Mouse (Mus musculus): ENCODE data around the gene Cerkl.

Cerkl gene

DNA sequence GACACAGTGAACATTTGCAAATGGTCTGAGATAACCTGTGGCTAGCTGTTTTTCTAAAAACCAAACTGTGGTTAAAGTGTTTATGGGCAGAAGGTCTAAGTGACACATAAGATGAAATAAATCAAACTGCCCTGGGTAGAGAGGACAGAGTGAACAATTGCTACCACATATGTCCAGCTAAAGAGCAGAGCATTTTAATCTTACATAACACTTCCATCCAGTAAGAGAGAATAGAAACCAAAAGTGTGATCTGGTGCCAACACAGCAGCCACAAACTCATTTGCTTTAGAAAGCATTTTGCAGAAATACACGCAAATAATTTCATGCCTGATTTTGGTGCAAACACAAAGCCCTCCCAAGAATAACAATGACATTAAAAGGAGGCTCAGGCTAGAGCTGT lies 117.6 kb downstream of the Cerkl start:
- no peak for ATAC-seq (ENCODE audit: insufficient number of reproducible peaks, low FRiP score, low TSS enrichment)

DNA sequence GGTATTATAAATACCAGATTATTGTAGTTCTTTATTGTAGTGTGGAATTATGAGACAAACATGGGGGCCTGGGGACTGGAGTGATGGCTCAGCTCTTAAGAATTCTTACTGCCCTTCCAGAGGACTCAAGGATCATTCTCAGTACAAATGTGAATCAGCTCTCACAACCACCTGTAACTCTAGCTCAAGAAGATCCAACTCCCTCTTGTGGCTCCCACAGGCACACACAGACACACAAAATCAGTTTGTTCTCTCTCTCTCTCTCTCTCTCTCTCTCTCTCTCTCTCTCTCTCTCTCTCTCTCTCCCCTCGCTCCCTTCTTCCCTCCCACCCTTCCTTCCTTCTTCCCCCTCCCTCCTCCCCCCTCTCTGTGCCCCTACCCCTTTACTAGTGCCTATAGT lies 120.4 kb downstream of the Cerkl start:
- no peak for ATAC-seq (ENCODE audit: insufficient number of reproducible peaks, low FRiP score, low TSS enrichment)

DNA sequence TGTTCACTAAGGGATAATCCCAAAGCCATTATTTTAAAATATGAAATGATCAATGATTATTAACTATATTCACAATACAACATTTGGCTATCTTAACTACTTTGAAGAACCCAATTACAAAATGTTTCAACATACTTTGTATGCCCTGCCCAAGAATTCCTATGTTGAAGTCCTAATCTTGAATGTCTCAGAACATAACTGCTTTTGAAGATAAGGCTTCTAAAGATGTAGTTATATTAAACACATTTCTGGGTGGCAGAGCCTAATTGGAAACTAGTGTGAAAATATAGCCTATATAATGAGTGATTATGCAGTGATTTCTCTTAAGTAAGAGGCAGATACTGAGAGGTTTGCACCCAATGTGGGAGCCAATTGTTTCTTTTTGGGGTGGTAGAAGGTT lies 121.9 kb downstream of the Cerkl start:
- ATAC-seq (ENCODE audit: insufficient number of reproducible peaks, low FRiP score, low TSS enrichment): no peak

DNA sequence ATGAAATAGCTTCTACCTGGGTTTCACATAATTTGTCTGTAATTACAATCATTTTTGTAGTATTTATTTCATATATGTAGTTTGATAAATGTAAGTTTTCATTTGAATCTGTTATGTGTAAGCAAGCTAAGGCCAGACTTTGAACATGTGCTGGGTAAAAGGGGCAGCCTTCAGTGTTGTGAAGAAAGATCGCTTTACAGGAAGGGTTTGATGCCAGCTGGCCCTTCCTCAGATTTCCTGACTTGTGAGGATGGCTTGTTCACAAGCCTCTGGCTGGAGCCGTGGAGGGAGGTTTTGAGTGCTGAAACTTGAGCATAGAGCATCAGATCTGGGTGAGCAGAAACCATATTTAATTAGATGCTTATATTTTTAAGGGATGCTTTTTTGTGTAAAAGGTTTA lies 128.5 kb downstream of the Cerkl start:
- ATAC-seq (ENCODE audit: insufficient number of reproducible peaks, low FRiP score, low TSS enrichment): no peak

DNA sequence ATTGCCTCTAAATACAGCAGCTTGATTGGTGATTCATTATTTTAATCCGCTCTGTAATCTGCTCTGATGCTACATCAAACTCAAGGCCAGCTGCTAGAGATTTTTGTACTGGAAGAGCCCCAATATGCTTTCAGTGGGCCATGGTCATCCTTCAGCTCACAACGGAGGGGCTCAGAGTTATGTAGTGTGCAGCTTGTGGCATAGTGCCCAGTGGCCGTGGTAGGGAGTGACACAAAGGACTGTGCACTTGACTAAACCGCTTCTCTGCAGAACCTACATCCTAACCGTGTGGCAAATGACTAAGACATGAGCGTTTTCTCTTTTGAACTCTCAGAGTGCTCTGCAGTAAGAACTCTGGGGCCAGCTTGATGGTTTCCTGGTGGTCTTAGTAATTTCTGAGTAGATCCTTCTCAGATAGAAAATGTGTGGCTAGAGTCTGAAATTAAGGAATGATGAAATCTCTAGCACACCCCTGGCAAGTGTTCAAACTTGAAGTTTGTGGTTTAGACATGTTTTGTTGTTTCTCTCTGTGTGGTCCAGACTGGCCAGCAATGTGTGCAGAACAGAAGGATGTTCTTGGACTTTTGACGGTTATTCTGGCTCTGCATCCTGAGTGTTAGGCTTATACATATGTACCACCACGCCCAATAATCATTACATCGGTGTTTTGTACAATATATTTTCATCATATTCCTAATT lies 140.3 kb downstream of the Cerkl start:
- no peak for ATAC-seq (ENCODE audit: insufficient number of reproducible peaks, low FRiP score, low TSS enrichment)

DNA sequence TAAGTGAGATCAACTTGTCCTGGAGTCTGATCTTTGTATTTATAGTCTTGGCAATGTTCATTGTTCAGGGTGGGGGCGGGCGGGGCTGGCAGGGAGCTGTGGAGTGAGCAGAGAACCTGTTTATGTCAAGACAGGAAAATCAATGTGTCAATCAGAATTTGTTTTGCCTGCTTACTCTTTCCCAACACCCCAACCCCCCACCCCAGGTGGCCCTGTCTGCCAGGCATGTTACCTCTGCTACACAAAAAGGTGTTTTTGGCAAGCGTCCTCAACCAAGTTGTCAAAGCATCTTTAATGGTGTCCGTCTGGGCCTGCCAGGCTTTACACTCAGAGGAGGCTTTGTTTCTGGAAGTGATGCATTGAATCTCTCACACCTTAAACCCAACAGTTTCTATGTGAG lies 141.5 kb downstream of the Cerkl start:
- no peak for ATAC-seq (ENCODE audit: insufficient number of reproducible peaks, low FRiP score, low TSS enrichment)

DNA sequence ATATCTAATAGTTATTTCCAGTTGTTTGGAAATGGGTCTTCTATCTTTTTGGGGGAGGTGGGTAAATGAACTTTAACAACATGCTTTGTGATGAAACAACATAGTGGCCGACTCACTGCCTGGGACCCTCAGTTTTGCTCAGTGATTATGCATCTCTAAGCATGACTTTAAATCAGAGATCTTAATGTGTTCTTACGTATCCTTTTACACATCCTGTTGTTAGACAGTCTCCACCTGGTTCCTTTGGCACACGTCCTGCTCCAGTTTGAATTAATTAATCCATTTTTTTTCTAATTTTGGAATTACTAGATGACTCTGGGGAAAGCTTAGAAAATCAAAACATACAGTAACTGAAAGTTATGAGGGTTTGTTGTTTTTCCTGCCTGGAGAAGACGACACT lies 144.1 kb downstream of the Cerkl start:
- ATAC-seq (ENCODE audit: insufficient number of reproducible peaks, low FRiP score, low TSS enrichment): no peak

DNA sequence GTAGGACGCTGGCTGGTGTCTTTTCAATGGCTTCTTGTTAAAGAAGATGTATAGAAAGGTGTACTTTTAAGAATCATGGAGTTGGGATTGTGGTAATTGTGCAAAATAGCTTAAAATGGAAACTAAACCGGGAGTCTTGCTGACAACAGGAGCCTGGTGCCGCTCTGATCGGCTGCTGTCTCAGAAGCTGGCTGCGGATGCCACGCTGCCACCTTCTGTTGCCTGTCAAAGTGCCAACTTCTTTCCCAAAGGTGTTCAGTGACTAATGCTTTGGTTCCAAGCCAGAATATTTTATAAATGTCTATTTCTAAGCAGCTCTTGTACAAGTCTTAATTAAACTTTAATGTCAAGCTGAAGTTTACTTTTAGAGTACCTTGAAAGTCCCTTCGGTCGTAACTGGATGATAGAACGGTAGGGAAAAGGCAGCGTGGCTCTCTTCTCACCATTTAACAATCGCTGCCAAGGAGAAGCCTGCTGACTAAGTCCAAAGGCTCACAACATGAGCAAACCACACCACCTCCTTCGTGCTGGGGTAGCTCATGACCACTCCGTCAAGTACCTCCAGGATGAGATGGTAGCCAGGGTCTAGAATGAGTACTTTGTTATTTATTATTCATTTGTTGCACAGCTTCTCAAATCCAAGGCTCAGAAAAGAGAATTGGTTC lies 147.0 kb downstream of the Cerkl start:
- peak; percentile 87 for ATAC-seq (ENCODE audit: insufficient number of reproducible peaks, low FRiP score, low TSS enrichment)

DNA sequence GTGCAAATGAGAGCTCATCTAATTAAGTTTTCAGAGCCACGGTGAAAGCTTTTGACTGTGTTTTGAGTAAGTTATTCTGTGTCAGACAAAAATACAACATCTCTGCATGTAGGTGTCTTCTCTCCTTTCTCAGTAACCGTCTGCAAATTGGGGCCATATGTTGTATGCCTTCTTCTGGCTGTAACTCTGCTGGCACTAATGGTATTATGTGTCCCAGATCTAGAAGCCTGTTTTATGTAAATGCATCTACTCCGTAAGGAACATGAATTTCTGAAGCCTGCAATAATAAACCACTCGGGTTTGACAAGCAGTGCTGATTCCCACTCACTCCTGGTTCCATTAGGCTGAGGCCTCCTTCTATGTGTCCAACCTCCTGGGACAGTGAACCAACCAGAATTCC lies 149.0 kb downstream of the Cerkl start:
- no peak for ATAC-seq (ENCODE audit: insufficient number of reproducible peaks, low FRiP score, low TSS enrichment)

DNA sequence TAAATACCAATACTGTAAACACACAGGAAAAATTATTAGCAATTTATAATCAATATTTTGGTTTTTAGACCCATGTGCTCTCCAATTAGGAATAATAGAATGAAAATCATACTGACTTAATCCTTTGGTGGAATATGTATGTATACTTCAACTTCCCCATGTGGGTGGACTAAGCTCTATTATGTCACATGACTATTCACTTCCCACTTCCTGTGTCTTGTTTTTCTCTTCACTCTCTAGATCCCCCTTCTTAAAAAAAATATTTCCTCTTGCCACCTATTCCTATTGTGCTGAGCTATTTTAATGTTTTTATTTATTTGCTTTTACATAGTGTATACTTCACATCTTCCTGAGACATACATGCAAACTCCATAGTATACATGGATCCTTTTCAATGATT lies 154.2 kb downstream of the Cerkl start:
- no peak for ATAC-seq (ENCODE audit: insufficient number of reproducible peaks, low FRiP score, low TSS enrichment)

DNA sequence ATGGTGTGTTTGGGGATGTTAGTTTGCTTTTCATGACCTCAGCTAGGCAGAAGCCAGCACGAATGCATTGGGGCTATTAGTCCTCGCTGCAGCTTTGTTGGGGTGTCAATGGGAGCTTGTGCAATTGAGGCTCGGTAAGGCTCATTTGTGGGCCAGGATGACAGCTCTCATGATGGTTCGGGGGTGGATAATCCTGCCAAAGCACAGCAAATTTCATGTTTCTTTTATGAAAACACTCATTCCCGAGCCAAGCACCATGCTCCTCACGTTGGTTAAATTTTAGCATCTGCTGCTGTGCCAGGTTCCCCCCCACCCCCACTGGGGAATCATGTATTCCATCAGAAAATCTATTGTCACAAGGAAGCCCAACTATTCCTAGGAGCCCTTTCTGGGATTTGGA lies 164.2 kb downstream of the Cerkl start:
- no peak for ATAC-seq (ENCODE audit: insufficient number of reproducible peaks, low FRiP score, low TSS enrichment)

DNA sequence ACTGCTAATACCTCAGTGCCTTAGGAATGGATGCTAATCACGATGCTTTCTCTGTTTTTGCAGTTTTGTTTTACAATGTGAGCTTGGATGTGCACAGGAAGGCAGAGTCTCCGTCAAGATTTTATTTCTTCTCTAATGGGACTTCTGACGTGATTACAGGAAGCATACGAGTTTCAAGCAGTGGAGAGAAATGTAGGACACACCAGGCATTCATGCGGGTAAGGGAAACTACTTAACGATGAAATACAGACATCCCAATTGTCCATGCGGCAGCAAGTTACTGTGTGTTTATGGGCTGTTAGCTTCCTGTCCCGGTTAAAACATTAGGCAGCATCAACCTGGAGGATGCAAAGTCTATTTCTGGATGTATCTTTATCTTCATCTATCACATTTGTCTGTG lies 164.7 kb downstream of the Cerkl start:
- no peak for ATAC-seq (ENCODE audit: insufficient number of reproducible peaks, low FRiP score, low TSS enrichment)

DNA sequence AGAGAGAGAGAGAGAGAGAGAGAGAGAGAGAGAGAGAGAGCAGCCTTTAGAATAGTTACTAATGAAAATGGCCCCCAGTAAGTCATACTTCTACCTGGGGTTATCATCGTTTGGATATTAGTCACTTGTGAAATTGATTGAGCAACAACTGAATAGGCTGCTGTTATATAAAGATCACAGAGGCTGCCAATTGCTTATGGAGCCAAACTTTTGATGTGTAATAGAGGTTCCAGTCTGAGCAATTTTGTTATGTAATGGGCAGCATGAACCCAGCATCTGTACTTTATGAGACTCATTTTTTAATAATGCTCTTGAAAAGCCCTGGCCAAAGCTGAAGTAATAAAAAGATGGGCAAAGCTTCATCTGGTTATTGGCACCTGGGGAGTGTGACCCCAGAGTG lies 166.4 kb downstream of the Cerkl start:
- ATAC-seq (ENCODE audit: insufficient number of reproducible peaks, low FRiP score, low TSS enrichment): no peak

DNA sequence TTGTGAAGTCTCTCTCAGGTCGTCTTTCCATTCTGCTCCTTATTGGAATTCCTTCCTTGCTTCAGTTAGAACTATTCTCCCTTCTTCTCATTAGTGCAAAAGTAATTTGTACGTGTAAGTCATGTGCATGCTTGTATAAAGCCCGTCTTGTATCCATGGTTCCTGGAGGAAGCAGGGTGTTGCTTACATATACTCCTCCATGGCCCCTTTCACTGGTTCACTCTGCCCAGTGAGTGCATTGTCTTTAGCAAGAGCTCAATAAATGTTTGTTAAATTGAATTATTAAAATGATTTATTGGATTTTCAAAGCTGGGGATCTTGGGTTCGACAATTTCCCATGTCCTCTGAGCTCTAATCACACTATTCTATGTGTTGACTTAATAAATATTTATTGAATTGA lies 172.4 kb downstream of the Cerkl start:
- ATAC-seq (ENCODE audit: insufficient number of reproducible peaks, low FRiP score, low TSS enrichment): no peak
